Mouse (Mus musculus) cerebellum, adult 11 months (tissue): ENCODE results near the gene Krtcap2.
"Not testable (repeated sequence)": the region's sequence is repeated elsewhere in the genome, so short reads cannot be mapped to it uniquely, and the experiment has no call there.

ENCODE experiments used
- DNase-seq: peaks from one replicate; pipeline ENCODE4 v3.0.0; 2022

The Krtcap2 gene

GRCm38 (mm10) chr3:89245688-89246171 is at the start of gene Krtcap2:
TSS of gene Krtcap2 (plus strand) at chr3:89245966.
- DNase-seq = peak; percentile 72

GRCm38 (mm10) chr3:89195979-89196877 is 49.5 kb upstream of the Krtcap2 start:
- DNase-seq = peak; percentile 72

- DNase-seq = no peak
These were observed 45.9 kb upstream of the Krtcap2 start for GRCm38 (mm10) chr3:89199839-89200238.

DNA sequence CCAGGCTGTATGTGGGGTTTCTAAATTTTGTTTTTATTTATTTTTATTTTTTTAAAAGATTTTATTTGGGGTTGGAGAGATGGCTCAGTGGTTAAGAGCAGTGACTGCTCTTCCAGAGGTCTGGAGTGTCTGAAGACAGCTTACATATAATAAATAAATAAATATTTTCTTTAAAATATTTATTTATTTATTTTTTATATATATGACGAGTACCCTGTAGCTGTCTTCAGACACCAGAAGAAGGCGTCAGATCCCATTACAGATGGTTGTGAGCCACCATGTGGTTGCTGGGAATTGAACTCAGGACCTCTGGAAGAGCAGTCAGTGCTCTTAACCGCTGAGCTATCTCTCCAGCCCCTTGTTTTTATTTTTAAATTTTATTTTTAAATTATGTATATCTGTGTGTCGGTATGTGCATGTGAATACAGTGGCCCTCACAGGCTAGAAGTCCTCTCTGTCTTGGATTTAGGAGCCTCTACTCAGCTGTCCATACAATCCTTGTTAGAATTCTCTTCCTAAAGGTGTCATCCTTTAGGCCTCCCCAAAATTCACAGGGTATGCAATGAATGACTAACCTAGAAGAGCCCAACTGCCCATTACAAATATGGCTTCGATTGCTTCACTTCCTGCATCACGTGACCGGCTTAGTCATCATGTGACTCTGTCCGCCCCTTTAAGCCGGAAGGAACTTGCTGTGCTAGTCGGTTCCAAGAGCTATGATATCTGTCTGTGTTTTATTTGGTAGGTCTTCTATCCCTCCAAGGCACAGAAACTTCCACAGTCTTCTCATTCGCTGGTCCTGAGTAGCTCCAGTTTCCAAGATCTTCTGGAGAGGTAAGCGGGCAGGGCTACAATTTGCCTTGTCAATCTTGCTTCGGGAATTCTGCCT is 43.3 kb upstream of the Krtcap2 start, which contains the start of gene Gba:
Gene Gba, plus strand, starts transcription at position 676 of the 889 bp plus-strand sequence.
- DNase-seq = peak; percentile 82

GRCm38 (mm10) chr3:89203142-89203514 is 42.6 kb upstream of the Krtcap2 start:
- no peak for DNase-seq

- no peak for DNase-seq
These were observed 39.7 kb upstream of the Krtcap2 start for GRCm38 (mm10) chr3:89206079-89206478.

DNA sequence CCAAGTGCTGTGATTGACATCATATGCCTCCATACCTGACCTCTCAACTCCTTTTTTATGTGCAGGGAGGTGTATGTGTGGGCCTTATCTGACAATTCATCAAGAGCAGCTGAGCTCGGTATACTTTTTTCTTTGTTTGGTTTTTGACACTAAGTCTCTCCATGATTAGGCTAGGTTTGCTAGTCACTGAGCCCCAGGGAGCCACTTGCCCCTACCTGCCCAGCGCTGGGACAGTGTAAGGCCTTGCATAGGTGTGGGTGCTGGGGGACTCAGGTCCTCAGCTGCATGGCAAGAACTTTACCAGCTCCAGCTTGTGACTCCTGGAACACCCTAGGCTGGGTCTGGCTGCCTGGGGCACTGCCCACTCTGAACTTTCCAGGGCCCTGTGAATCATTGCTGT is 39.1 kb upstream of the Krtcap2 start:
- no peak for DNase-seq

DNA sequence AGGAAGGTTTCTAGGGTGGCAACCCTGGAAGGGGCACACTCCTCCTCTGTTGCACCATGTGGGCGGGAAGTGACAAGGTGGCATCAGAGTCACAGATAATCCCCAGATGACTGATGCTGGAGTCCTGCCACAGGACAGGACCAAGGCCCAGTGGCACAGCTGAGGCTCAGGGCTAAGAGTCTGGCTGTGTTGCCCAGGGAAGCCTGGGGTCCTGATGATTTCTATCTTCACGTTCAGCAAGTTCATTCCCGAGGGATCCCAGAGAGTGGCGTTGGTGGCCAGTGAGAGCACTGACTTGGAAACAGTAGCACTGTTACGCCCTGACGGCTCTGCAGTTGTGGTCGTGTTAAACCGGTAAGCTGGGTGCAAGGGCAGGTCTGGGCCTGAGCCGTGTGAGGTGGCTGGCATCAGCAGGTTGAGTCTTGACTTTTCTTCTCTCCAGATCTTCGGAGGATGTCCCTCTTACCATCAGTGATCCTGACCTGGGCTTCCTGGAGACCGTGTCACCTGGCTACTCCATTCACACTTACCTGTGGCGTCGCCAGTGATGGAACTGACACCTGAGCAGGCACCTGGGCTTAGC is 37.6 kb upstream of the Krtcap2 start:
- DNase-seq = no peak

GRCm38 (mm10) chr3:89208736-89209135 is 37.0 kb upstream of the Krtcap2 start:
- DNase-seq = no peak

GRCm38 (mm10) chr3:89209731-89210130 is 36.0 kb upstream of the Krtcap2 start:
- no peak for DNase-seq

DNA sequence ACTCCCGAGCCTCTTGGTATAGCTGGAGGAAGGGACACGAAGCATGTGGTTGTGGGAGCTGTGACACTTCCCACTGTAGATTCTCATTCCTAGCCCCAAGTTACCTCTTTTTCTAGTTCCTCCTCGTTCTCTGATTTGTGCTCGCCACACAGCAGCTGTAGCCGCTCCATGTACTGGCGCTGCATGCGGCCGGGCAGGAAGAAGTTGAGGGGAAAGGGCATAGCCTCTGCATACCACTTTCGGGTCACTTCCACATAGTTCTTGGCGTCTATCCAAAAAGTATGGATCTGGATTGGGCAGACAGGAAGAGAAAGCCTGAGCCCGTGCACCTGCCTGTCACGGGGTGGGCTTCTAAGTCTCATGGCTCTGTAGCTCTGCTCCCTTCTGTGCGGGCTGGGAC is 35.6 kb upstream of the Krtcap2 start:
- no peak for DNase-seq

DNA sequence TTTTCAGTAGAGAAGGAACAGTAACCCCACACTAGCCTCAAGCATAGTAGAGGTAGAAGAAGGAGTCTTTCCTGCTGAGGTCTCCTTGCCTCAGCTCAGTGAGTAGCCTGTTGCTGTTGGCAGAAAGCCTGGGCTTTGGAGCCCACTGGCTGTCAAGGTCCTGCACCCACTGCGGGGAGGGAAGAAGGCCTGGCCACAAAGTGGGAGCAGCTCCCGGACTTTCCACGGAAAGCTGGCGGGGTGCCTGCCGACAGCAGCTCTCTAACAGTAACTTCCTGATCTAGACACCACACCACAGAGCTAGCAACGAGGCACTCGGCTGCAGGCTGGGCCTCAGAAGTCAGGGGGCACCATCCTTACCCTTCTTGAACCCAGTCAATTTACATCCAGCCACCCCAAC is 35.0 kb upstream of the Krtcap2 start:
- DNase-seq = no peak

DNA sequence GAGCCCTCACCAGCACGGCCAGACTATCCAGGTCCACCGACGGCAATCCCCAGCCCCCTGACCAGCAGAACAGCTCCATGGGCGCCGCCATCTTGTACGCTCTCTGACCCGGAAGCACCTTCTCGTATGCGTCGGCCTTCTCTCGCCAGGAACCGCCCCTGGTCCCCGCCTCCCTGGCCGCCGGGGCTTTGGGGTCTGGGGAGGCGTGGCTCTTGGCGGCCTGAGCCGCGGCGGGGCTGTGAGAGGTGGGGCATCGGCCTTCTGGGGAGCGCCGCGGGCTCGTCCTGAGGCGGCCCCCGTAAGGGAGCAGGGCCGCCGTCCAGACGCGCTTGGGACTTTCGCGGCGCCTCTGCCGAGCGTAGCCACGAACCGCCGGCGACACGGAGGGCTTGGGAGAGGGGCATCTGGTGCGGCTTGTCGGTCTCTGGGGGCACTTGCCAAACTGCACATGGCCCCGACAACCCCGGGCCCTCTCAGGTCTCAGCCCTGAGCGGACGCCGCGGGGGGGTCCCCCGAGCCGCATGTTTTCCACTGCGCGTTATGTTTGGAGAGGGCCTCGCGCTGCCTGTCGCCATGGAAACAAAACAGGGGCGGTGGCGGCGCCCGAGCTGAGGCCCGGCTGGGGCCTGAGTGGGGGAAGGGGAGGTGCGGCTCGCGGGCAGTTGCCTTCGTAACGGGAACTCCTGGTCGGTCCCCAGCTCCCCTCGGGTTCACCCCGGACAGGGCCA is 31.8 kb upstream of the Krtcap2 start:
- DNase-seq = peak; percentile 84

GRCm38 (mm10) chr3:89214681-89215411 is 30.9 kb upstream of the Krtcap2 start, which contains the start of gene Thbs3:
TSS of gene Thbs3 (plus strand) at chr3:89215180.
- DNase-seq = no peak

- DNase-seq = peak; percentile 81
These were observed 29.9 kb upstream of the Krtcap2 start for GRCm38 (mm10) chr3:89215853-89216252.

DNA sequence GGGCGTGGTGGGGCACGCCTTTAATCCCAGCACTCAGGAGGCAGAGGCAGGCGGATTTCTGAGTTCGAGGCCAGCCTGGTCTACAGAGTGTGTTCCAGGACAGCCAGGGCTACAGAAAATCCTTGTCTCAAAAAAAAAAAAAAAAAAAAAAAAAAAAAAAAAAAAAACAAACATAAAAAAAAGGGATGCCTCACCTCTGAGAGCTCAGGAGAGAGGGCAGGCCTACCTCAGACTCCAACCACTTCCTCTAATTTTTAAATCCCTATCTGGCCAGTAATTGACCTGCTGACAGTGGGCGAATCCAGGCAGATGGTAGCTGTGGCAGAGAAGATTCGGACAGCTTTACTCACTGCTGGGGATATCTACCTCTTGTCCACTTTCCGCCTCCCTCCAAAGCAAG is 29.4 kb upstream of the Krtcap2 start:
- DNase-seq = not testable (repeated sequence)

GRCm38 (mm10) chr3:89218271-89218670 is 27.5 kb upstream of the Krtcap2 start:
- no peak for DNase-seq

DNA sequence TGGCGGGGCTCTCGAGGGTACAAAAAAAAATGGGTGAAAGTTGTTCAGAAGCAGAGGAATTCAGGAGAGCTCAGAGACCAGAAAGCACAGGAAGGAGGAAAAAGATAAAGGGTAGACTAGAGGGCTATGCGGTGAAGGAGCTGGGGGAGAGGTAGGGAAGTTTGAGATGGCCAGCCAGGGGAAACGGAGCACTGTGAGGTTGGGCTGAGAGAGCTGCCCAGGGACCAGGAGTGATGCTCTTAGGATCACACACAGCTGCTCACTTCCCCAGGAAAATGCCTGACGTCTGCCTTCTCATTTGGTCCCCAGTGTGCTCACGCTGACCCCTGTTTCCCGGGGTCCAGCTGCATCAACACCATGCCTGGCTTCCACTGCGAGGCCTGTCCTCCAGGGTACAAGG is 26.2 kb upstream of the Krtcap2 start:
- DNase-seq = no peak

DNA sequence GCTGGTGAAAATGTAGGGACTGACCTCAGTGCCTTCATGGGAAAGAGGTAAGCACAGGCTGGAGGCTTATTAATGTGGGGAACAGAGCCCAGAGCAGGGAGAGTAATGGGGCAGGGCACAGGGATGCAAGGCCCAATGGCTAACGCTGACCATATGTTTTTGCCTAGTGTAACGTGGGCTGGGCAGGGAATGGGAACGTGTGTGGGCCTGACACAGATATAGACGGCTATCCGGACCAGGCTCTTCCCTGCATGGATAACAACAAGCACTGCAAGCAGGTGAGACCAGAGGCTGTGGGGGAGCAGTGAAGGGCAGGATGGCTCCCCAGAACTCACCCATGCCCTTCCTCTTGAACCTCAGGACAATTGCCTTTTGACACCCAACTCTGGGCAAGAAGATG is 24.6 kb upstream of the Krtcap2 start:
- no peak for DNase-seq

DNA sequence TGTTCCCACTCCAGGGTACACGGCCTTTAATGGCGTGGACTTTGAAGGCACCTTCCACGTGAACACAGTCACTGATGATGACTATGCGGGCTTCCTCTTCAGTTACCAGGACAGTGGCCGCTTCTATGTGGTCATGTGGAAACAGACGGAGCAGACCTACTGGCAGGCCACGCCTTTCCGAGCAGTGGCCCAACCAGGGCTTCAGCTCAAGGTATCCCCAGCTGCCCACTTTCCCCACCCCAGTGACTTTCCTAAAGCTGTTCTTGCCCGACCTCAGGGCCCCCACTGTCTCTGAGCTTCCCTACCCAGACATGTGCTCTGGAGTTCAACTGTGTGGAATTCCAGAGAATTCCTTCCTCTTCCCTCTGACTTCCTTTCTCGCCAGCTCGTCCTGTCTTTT is 21.0 kb upstream of the Krtcap2 start:
- no peak for DNase-seq

- DNase-seq = no peak
These were observed 20.4 kb upstream of the Krtcap2 start for GRCm38 (mm10) chr3:89225321-89225815.
